Mouse (Mus musculus) heart, postnatal 4 days (tissue): Measurements from ENCODE around the gene Snf8. TPM values are rescaled to one million over a fixed set of nuclear protein-coding genes. Genes with fewer than 3 reads are reported as not detected.

Experiments used
- DNase-seq: peaks from one replicate; pipeline ENCODE4 v3.0.0; 2021
- total RNA-seq, 2 experiments: library from RNA; stranded (reverse); gene quantifications; 2 replicates each; pipeline ENCODE4 v1.2.3; 2021

Snf8 gene
- total RNA-seq, 2 experiments from 2014 or later: 60.9 to 62.7 TPM

GRCm38 (mm10) chr11:96074351-96075176 is 39.9 kb downstream of the Snf8 start:
- peak; percentile 51 for DNase-seq

- DNase-seq: no peak
Observed at GRCm38 (mm10) chr11:96075177-96075508, 40.5 kb downstream of the Snf8 start.

GRCm38 (mm10) chr11:96075509-96076220 is 41.0 kb downstream of the Snf8 start, which contains the start of gene Atp5g1:
Atp5g1 (minus strand) TSS chr11:96075670.
- peak; percentile 98 for DNase-seq

- no peak for DNase-seq
Observed at GRCm38 (mm10) chr11:96076221-96077105, 41.8 kb downstream of the Snf8 start.

GRCm38 (mm10) chr11:96080736-96081135 is 46.1 kb downstream of the Snf8 start:
- peak; percentile 46 for DNase-seq

GRCm38 (mm10) chr11:96082682-96083081 is 48.0 kb downstream of the Snf8 start:
- DNase-seq: no peak

- no peak for DNase-seq
Observed at GRCm38 (mm10) chr11:96087981-96088380, 53.3 kb downstream of the Snf8 start.

GRCm38 (mm10) chr11:96091073-96091472 is 56.4 kb downstream of the Snf8 start:
- DNase-seq: peak; percentile 26

GRCm38 (mm10) chr11:96092674-96093291 is 58.1 kb downstream of the Snf8 start:
- peak; percentile 29 for DNase-seq

GRCm38 (mm10) chr11:96093361-96093760 is 58.7 kb downstream of the Snf8 start:
- peak; percentile 75 for DNase-seq

Other genes starting within 250 kb of the Snf8 start
- 10 to 100 TPM; 71.7 to 82.2 TPM for gene Phospho1, start 210.4 kb upstream of the Snf8 start, total RNA-seq
- 10 to 100 TPM; 23.2 to 23.8 TPM for gene Gngt2, start 197.7 kb upstream of the Snf8 start, total RNA-seq
- gene Abi3, start 192.4 kb upstream of the Snf8 start, total RNA-seq: 10 to 100 TPM; 16.7 to 19.5 TPM
- gene B4galnt2, start 120.0 kb upstream of the Snf8 start, total RNA-seq: not detected
- gene Igf2bp1, start 28.9 kb upstream of the Snf8 start, total RNA-seq: 10 to 100 TPM in 1 of 2 experiments, 1 to 10 TPM in 1; 6.3 to 10.6 TPM
- not detected for gene Gip, start 10.3 kb upstream of the Snf8 start, total RNA-seq
- gene Ube2z, start 30.5 kb downstream of the Snf8 start, total RNA-seq: 10 to 100 TPM; 47.4 to 48.3 TPM
- gene Atp5g1, start 40.8 kb downstream of the Snf8 start, total RNA-seq: 1,000 to 10,000 TPM; 2,269 to 2,363 TPM
- gene Calcoco2, start 77.1 kb downstream of the Snf8 start, total RNA-seq: not detected
- not detected for gene Ttll6, start 98.9 kb downstream of the Snf8 start, total RNA-seq
- gene Hoxb13, start 159.4 kb downstream of the Snf8 start, total RNA-seq: not detected
- gene Hoxb9, start 236.6 kb downstream of the Snf8 start, total RNA-seq: not detected
- gene Hoxb8, start 247.0 kb downstream of the Snf8 start, total RNA-seq: not detected